Mouse (Mus musculus) megakaryocyte, adult 5-6 weeks (primary cell): ENCODE data around the gene Tmem229a. TPM values are rescaled to one million over a fixed set of nuclear protein-coding genes. Genes with fewer than 3 reads are reported as not detected.

Experiments
- ATAC-seq: 2 replicates; pipeline ENCODE4 v1.8.0; 2016; ENCODE audit warnings: mild to moderate bottlenecking, inconsistent platforms; ENCODE audit not compliant: poor library complexity, severe bottlenecking
- total RNA-seq, 2 experiments: library from RNA; stranded (forward) in 1 of 2; stranded (reverse) in 1 of 2; fragments of 153-499, 151-499 nt in 1 of 2; fragments of 221-1000, 200-1000 nt in 1 of 2; gene quantifications; 2 replicates each; pipeline versions ENCODE4 v1.2.3 to v1.2.4; 2015 to 2017

Gene Tmem229a
- total RNA-seq (2015) (0.07 and 0.23 TPM in 2 replicates), total RNA-seq (2017) (0.49 TPM in 1 of 2 replicates, not detected in the other)

GRCm38 (mm10) chr6:24955946-24956585 is at the start of gene Tmem229a:
Gene Tmem229a (minus strand): TSS chr6:24956297.
- ATAC-seq, result no peak

- no peak for ATAC-seq
Measured at GRCm38 (mm10) chr6:24993754-24994153, 37.7 kb upstream of the Tmem229a start.

GRCm38 (mm10) chr6:24989836-24990235 is 33.7 kb upstream of the Tmem229a start:
- ATAC-seq, result no peak

- no peak for ATAC-seq
Measured at GRCm38 (mm10) chr6:24976176-24976575, 20.1 kb upstream of the Tmem229a start.

GRCm38 (mm10) chr6:24968471-24969223 is 12.6 kb upstream of the Tmem229a start:
- ATAC-seq, result no peak

- no peak for ATAC-seq
Measured at GRCm38 (mm10) chr6:24967726-24968125, 11.6 kb upstream of the Tmem229a start.

GRCm38 (mm10) chr6:24966010-24966682 is 10.0 kb upstream of the Tmem229a start:
- no peak for ATAC-seq

- ATAC-seq, result no peak
Measured at GRCm38 (mm10) chr6:24963754-24964153, 7.7 kb upstream of the Tmem229a start.

GRCm38 (mm10) chr6:24956586-24956973 is 483 bp upstream of the Tmem229a start:
- no peak for ATAC-seq

GRCm38 (mm10) chr6:24955131-24955945 is 759 bp downstream of the Tmem229a start:
- no peak for ATAC-seq

- no peak for ATAC-seq
Measured at GRCm38 (mm10) chr6:24954126-24954525, 2.0 kb downstream of the Tmem229a start.

- no peak for ATAC-seq
Measured at GRCm38 (mm10) chr6:24952341-24952740, 3.8 kb downstream of the Tmem229a start.

GRCm38 (mm10) chr6:24950669-24951068 is 5.4 kb downstream of the Tmem229a start:
- no peak for ATAC-seq

GRCm38 (mm10) chr6:24925076-24925785 is 30.9 kb downstream of the Tmem229a start:
- ATAC-seq, result no peak

GRCm38 (mm10) chr6:24913591-24913990 is 42.5 kb downstream of the Tmem229a start:
- no peak for ATAC-seq

- no peak for ATAC-seq
Measured at GRCm38 (mm10) chr6:24910728-24911105, 45.4 kb downstream of the Tmem229a start.

GRCm38 (mm10) chr6:24910016-24910727 is 45.9 kb downstream of the Tmem229a start:
- ATAC-seq, result no peak

- no peak for ATAC-seq
Measured at GRCm38 (mm10) chr6:24907824-24908223, 48.3 kb downstream of the Tmem229a start.

GRCm38 (mm10) chr6:24905101-24905500 is 51.0 kb downstream of the Tmem229a start:
- ATAC-seq, result no peak
